Mouse (Mus musculus) intestine, embryonic 15.5 days (tissue): ENCODE measurements around the gene Chtop. TPM values are rescaled to one million over a fixed set of nuclear protein-coding genes. Genes with fewer than 3 reads are reported as not detected.
A peak's percentile ranks its signal among the peaks of the same experiment; 100 is the strongest.

Source experiments
- ATAC-seq: fragments of 200-750 bp; cut with Nextera tagmentation; 2 replicates; pipeline ENCODE4 v1.8.0; 2017; ENCODE audit warnings: moderate TSS enrichment, moderate library complexity
- H3K27ac ChIP-seq: fragments of 300-500 bp; sonication (generic); 2 replicates; pipeline ENCODE4 v1.5.1; 2015; ENCODE audit warnings: mild to moderate bottlenecking, inconsistent platforms
- H3K27me3 ChIP-seq: fragments of 300-500 bp; sonication (generic); replicated peaks from 2 replicates; pipeline ENCODE4 v1.6.1; 2015; ENCODE audit warnings: inconsistent platforms
- H3K36me3 ChIP-seq: fragments of 300-500 bp; sonication (generic); 2 replicates; pipeline ENCODE4 v1.6.1; 2015; ENCODE audit warnings: inconsistent platforms
- H3K4me1 ChIP-seq: fragments of 300-500 bp; sonication (generic); replicated peaks from 2 replicates; pipeline ENCODE4 v1.6.1; 2015; ENCODE audit warnings: inconsistent platforms
- H3K4me2 ChIP-seq: fragments of 300-500 bp; sonication (generic); replicated peaks from 2 replicates; pipeline ENCODE4 v1.6.1; 2015; ENCODE audit warnings: mild to moderate bottlenecking, inconsistent platforms
- H3K4me3 ChIP-seq: fragments of 300-500 bp; sonication (generic); replicated peaks from 2 replicates; pipeline ENCODE4 v1.5.1; 2015; ENCODE audit warnings: inconsistent platforms
- H3K9ac ChIP-seq: fragments of 300-500 bp; sonication (generic); 2 replicates; pipeline ENCODE4 v1.6.1; 2015; ENCODE audit warnings: inconsistent platforms
- H3K9me3 ChIP-seq: fragments of 300-500 bp; sonication (generic); 2 replicates; pipeline ENCODE4 v1.6.1; 2016; ENCODE audit warnings: inconsistent platforms
- WGBS: fragments of 180-500 bp; shearing (Covaris S2); methylation state at CpG from one replicate; pipeline ENCODE4 v1.1.7; 2015; 5-methylcytosine and 5-hydroxymethylcytosine counted together
- polyA plus RNA-seq: library from polyadenylated mRNA; unstranded; fragments of >200 nt; fragmentation: Nextera tagmentation; extraction: Ambion mirVana; gene quantifications from 2 replicates; pipeline ENCODE4 v1.2.1, GENCODE M21; 2015

Gene Chtop
- polyA plus RNA-seq, 1 experiment from 2014 or later: 125 TPM

DNA sequence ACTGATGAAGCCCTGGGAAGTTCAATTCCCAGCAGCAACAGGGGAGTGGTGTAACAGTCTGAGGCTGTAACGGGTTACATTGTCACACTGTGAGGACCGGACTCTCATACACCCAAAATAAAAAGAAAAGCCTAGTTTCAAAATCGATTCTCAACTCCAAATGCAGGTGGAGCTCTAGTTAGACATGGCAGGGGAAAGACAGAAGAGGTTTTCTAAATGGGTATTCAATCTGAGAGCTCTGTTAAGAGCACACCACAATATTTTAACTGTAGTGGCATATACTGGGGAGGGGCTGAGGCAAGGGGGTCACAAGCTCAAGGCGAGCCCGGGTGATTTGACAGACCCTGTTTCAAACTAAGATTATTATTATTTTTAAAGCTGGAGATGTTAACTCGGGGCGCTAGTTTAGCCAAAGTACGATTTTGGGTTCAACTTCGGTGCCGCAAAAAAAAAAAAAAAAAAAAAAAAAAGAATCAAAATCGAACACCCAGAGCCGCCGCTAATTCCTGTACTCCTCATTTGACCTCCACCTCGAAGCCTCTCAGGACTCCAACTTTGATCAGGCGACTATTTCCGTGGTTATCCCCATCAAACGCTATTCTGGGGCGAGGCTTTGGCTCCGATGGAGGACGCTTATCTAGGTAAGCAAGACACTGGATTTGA lies 880 bp downstream of the Chtop start:
- Histone ChIP-seq H3K4me2 (peak overlapping the region; percentile 61), H3K27me3 (no peaks in the 10 kb centered on the region), H3K27ac (peak overlapping the region; percentile 95), H3K9ac (peak overlapping the region; percentile 99), H3K4me1 (peaks cover 15% of the 10 kb centered on the region; the same call in 1 of the 2 replicates), H3K9me3 (no peaks in the 10 kb centered on the region), H3K4me3 (peak overlapping the region; percentile 97), H3K36me3 (peaks cover 10% of the 10 kb centered on the region)
- WGBS: 3% methylated on average over 20 of the region's 20 CpGs
- no peak for ATAC-seq

GRCm38 (mm10) chr3:90506362-90506761 lies 2.9 kb downstream of the Chtop start:
- H3K4me1 ChIP-seq: peaks cover 13% of the 10 kb centered on the region; the same call in 1 of the 2 replicates
- WGBS: 69% methylated on average over 3 of the region's 3 CpGs
- H3K4me2 ChIP-seq: no peak overlapping the region
- no peak overlapping the region for H3K9ac ChIP-seq
- ATAC-seq: no peak
- no peak overlapping the region for H3K27ac ChIP-seq
- H3K9me3 ChIP-seq: no peaks in the 10 kb centered on the region
- H3K4me3 ChIP-seq: no peak overlapping the region
- H3K36me3 ChIP-seq: peaks cover 21% of the 10 kb centered on the region
- H3K27me3 ChIP-seq: no peaks in the 10 kb centered on the region

DNA sequence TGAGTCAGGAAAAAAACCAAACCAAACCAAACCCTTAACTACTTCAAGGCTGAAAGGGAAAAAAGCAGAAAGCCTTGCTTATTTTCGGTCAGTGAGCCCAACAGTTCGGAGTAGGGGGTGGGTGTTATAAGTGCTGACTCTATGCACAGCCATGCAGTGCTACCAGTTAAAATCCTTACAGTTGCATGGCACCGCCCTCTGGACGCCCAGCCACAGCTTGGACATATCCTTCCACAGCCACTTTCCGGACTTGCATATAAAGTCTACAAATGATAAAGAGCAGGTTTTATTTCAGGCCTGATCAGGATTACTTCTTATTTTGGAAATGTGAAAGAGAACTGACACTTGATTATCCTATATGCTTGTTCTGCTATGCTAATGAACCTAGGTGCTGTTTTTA lies 4.1 kb downstream of the Chtop start:
- H3K4me2 ChIP-seq: no peak overlapping the region
- no peak overlapping the region for H3K27ac ChIP-seq
- H3K4me3 ChIP-seq: no peak overlapping the region
- H3K9ac ChIP-seq: no peak overlapping the region
- peaks cover 13% of the 10 kb centered on the region; the same call in 1 of the 2 replicates for H3K4me1 ChIP-seq
- 93% methylated on average over 5 of the region's 5 CpGs for WGBS
- peaks cover 26% of the 10 kb centered on the region for H3K36me3 ChIP-seq
- no peaks in the 10 kb centered on the region for H3K9me3 ChIP-seq
- H3K27me3 ChIP-seq: no peaks in the 10 kb centered on the region
- no peak for ATAC-seq

GRCm38 (mm10) chr3:90503444-90503843 lies 5.9 kb downstream of the Chtop start:
- H3K27me3 ChIP-seq: no peaks in the 10 kb centered on the region
- H3K4me3 ChIP-seq: no peak overlapping the region
- peaks cover 13% of the 10 kb centered on the region; the same call in 1 of the 2 replicates for H3K4me1 ChIP-seq
- peaks cover 28% of the 10 kb centered on the region for H3K36me3 ChIP-seq
- 68% methylated on average over 4 of the region's 4 CpGs for WGBS
- no peak overlapping the region for H3K9ac ChIP-seq
- ATAC-seq: no peak
- no peaks in the 10 kb centered on the region for H3K9me3 ChIP-seq
- no peak overlapping the region for H3K27ac ChIP-seq
- H3K4me2 ChIP-seq: no peak overlapping the region

- no peak for ATAC-seq
- peaks cover 4% of the 10 kb centered on the region; the same call in 1 of the 2 replicates for H3K4me1 ChIP-seq
- no peak overlapping the region for H3K9ac ChIP-seq
- no peak overlapping the region for H3K4me3 ChIP-seq
- no peaks in the 10 kb centered on the region for H3K9me3 ChIP-seq
- no peak overlapping the region for H3K4me2 ChIP-seq
- H3K36me3 ChIP-seq: peaks cover 27% of the 10 kb centered on the region
- H3K27ac ChIP-seq: no peak overlapping the region
- H3K27me3 ChIP-seq: no peaks in the 10 kb centered on the region
These were observed 11.7 kb downstream of the Chtop start for GRCm38 (mm10) chr3:90497597-90497996.

DNA sequence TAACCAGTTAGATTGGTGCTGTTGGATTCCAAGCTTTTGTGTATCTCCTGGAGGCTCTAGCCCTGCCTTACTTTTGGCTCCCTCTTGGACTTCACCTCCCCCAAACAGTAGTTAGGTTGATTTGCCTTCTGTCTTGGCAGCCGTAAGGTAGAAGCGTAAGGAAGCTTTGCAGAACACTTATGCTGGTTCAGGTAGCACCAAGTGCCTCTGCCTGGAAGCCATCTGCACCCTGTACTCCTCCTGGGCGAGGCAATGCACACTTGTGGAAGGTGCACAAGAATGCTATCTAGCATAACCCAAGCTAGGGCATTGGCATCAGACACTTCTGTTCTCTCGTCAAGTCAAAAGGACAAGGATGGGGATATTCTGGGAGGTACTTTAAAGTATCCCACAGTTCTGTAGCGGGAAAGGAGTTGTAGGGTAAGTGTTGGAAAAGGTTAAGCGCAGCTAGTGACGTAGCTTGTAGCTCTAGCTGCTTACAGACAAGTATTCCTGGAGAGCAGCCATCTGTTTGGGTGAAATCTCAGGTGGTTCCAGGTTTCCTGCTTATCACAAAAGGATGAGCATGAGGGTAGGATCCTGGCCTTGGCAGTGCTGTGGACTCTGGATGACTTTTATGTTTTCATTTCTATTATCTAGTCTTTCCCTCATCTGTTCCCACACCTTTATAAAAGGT lies 13.3 kb downstream of the Chtop start:
- Histone ChIP-seq H3K27me3 (no peaks in the 10 kb centered on the region), H3K27ac (no peak overlapping the region), H3K9me3 (no peaks in the 10 kb centered on the region), H3K4me3 (no peak overlapping the region), H3K36me3 (peaks cover 18% of the 10 kb centered on the region), H3K4me2 (no peak overlapping the region), H3K4me1 (peaks cover 4% of the 10 kb centered on the region; the same call in 1 of the 2 replicates), H3K9ac (no peak overlapping the region)
- 93% methylated on average over 7 of the region's 7 CpGs for WGBS
- no peak for ATAC-seq

- Histone ChIP-seq H3K4me1 (peaks cover 11% of the 10 kb centered on the region), H3K27me3 (no peaks in the 10 kb centered on the region), H3K27ac (peak overlapping the region; percentile 22; the same call in 1 of the 2 replicates), H3K36me3 (peaks cover 15% of the 10 kb centered on the region), H3K4me3 (no peak overlapping the region), H3K9me3 (no peaks in the 10 kb centered on the region), H3K4me2 (no peak overlapping the region), H3K9ac (peak overlapping the region; percentile 17; the same call in 1 of the 2 replicates)
- WGBS: 48% methylated on average over 4 of the region's 4 CpGs
- no peak for ATAC-seq
These were observed 15.3 kb downstream of the Chtop start for GRCm38 (mm10) chr3:90493831-90494540.

DNA sequence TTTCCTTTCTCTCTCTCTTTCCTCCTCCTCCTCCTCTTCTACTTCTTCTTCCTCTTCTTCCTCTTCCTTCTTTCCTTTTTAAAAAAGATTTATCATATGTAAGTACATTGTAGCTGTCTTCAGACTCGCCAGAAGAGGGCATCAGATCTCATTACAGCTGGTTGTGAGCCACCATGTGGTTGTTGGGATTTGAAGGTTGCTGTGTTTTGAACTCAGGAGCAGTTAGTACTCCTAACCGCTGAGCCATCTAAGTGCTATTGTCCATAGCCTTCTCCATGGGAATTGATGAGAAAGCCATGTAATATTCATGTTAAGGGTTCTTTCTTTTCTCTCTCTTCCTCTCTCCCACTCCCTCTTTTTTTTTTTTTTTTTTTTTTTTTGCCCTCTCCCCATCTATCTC lies 17.9 kb downstream of the Chtop start:
- no peak overlapping the region for H3K4me3 ChIP-seq
- ATAC-seq: peak; percentile 17
- peaks cover 19% of the 10 kb centered on the region for H3K36me3 ChIP-seq
- no peak overlapping the region for H3K27ac ChIP-seq
- peaks cover 11% of the 10 kb centered on the region for H3K4me1 ChIP-seq
- no peak overlapping the region for H3K9ac ChIP-seq
- no peak overlapping the region for H3K4me2 ChIP-seq
- 37% methylated on average over 2 of the region's 2 CpGs for WGBS
- H3K27me3 ChIP-seq: no peaks in the 10 kb centered on the region
- no peaks in the 10 kb centered on the region for H3K9me3 ChIP-seq

GRCm38 (mm10) chr3:90490696-90491256 lies 18.5 kb downstream of the Chtop start, which contains the start of gene Snapin:
TSS of gene Snapin (minus strand) at chr3:90491033.
- Histone ChIP-seq H3K4me2 (peak within 1 kb of the TSS; percentile 68), H3K27ac (peak within 1 kb of the TSS; percentile 77), H3K9me3 (no peaks in the 10 kb centered on the region), H3K9ac (peak within 1 kb of the TSS; percentile 81), H3K27me3 (no peaks in the 10 kb centered on the region), H3K4me1 (peaks cover 11% of the 10 kb centered on the region), H3K4me3 (peak within 1 kb of the TSS; percentile 84), H3K36me3 (peaks cover 22% of the 10 kb centered on the region)
- 0% methylated on average over 37 of the region's 37 CpGs for WGBS
- ATAC-seq: peak; percentile 99

GRCm38 (mm10) chr3:90488576-90488975 lies 20.7 kb downstream of the Chtop start:
- 79% methylated on average over 6 of the region's 6 CpGs for WGBS
- Histone ChIP-seq H3K9me3 (no peaks in the 10 kb centered on the region), H3K36me3 (peaks cover 36% of the 10 kb centered on the region)

DNA sequence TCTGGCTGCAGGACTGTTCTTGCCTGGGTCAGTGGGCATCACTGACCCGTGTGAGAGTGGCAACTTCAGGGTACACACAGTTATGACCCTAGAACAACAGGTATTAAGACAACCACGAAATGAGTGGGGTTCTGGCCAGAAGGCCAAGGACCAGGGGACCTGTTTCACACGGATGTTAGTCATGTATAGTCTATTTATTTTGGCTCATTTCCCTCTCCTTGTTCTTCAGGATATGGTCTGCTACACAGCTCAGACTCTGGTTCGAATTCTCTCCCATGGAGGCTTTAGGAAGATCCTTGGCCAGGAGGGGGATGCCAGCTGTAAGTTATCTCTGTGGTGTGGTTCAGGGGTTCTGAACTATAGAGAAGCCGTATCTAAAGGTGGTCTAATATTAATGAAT lies 22.3 kb downstream of the Chtop start:
- H3K27me3 ChIP-seq: no peaks in the 10 kb centered on the region
- 86% methylated on average over 5 of the region's 5 CpGs for WGBS
- no peak overlapping the region for H3K4me2 ChIP-seq
- H3K4me1 ChIP-seq: peaks cover 6% of the 10 kb centered on the region
- H3K9ac ChIP-seq: no peak overlapping the region
- H3K4me3 ChIP-seq: no peak overlapping the region
- H3K27ac ChIP-seq: no peak overlapping the region
- no peak for ATAC-seq
- H3K36me3 ChIP-seq: peaks cover 50% of the 10 kb centered on the region
- H3K9me3 ChIP-seq: no peaks in the 10 kb centered on the region

More at GRCm38 (mm10) chr3:90488576-90488975, 20.7 kb downstream of the Chtop start:
- H3K27ac ChIP-seq: no peak overlapping the region
- no peak for ATAC-seq
- no peaks in the 10 kb centered on the region for H3K27me3 ChIP-seq
- no peak overlapping the region for H3K9ac ChIP-seq
- H3K4me2 ChIP-seq: no peak overlapping the region
- H3K4me1 ChIP-seq: peaks cover 6% of the 10 kb centered on the region
- H3K4me3 ChIP-seq: no peak overlapping the region
